Mouse (Mus musculus) megakaryocyte, embryonic 14.5 days (primary cell): Measurements from ENCODE around the gene Nrp2.

ENCODE experiments used
- FLI1 ChIP-seq: IDR thresholded peaks from 2 replicates; pipeline ENCODE4 v1.6.1; 2012; ENCODE audit warnings: low read length, inconsistent platforms, mixed read lengths
- GATA1 ChIP-seq: IDR thresholded peaks from 3 replicates; pipeline ENCODE4 v1.6.1; 2012; ENCODE audit warnings: mixed read lengths, low read length, inconsistent platforms, borderline replicate concordance

DNA sequence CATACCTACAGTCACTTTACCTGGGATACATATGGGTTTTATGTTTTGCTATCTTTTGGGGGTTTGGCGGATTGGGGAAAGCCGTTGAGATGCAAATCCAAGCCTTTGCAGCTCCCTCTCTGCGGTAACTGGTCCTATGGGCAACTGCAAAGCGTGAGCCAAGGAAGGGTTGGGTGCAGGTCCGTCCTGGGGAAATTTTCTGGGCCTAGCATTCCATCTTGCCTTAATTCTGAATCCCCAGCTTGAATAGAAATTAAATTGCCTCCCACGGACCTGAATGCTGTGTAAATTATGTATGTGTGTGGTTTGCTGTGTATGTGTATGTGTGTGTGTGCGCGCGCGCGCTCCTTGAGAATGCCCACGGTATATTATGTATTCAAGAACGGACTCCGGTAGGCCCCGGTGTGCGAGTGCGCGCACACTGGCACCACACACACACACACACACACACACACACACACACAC is 2.5 kb downstream of the Nrp2 start:
- TF ChIP-seq GATA1 (no peak), FLI1 (no peak)
